Mouse (Mus musculus) C2C12 (cell line): ENCODE data around the gene St6galnac6. TPM values are rescaled to one million over a fixed set of nuclear protein-coding genes. Genes with fewer than 3 reads are reported as not detected.

Source experiments
- H3K27me3 ChIP-seq: one replicate; pipeline ENCODE4 v1.6.1; 2011; ENCODE audit not compliant: control insufficient read depth, insufficient read depth, insufficient read length
- H3K36me3 ChIP-seq: one replicate; pipeline ENCODE4 v1.6.1; 2011; ENCODE audit not compliant: control insufficient read depth, insufficient read depth
- H3K4me3 ChIP-seq: one replicate; pipeline ENCODE4 v1.5.1; 2011; ENCODE audit warnings: mild to moderate bottlenecking, control low read depth; ENCODE audit not compliant: poor library complexity, insufficient read depth, severe bottlenecking
- H3K79me2 ChIP-seq: one replicate; pipeline ENCODE4 v1.6.1; 2011; ENCODE audit not compliant: control insufficient read depth, insufficient read depth
- H3K79me3 ChIP-seq: one replicate; pipeline ENCODE4 v1.6.1; 2011; ENCODE audit warnings: low read depth, control low read depth
- H3ac ChIP-seq: one replicate; pipeline ENCODE3; 2011; ENCODE audit warnings: low read depth; ENCODE audit not compliant: control insufficient read depth, insufficient read length
- CEBPB ChIP-seq: IDR thresholded peaks from one replicate; pipeline ENCODE4 v1.6.1; 2011; ENCODE audit warnings: low read depth, mild to moderate bottlenecking, control low read depth, moderate library complexity
- CTCF ChIP-seq: IDR thresholded peaks from one replicate; pipeline ENCODE4 v1.5.1; 2011; ENCODE audit not compliant: control insufficient read depth, insufficient read depth, insufficient read length
- FOSL1 ChIP-seq: IDR thresholded peaks from one replicate; pipeline ENCODE4 v1.8.0; 2011; ENCODE audit warnings: mild to moderate bottlenecking, low read length; ENCODE audit not compliant: poor library complexity, insufficient read depth, severe bottlenecking
- MAX ChIP-seq: IDR thresholded peaks from one replicate; pipeline ENCODE4 v1.6.1; 2011; ENCODE audit warnings: mild to moderate bottlenecking, control low read depth
- MYOD1 ChIP-seq: IDR thresholded peaks from one replicate; pipeline ENCODE4 v1.6.1; 2011; ENCODE audit warnings: low read depth; ENCODE audit not compliant: control insufficient read depth, insufficient read length
- MYOG ChIP-seq: IDR thresholded peaks from one replicate; pipeline ENCODE4 v1.6.1; 2011; ENCODE audit not compliant: control insufficient read depth, insufficient read length; ENCODE audit errors: extremely low read depth
- USF1 ChIP-seq: IDR thresholded peaks from one replicate; pipeline ENCODE4 v1.6.1; 2011; ENCODE audit warnings: low read depth, mild to moderate bottlenecking, control low read depth, moderate library complexity
- polyA plus RNA-seq: library from polyadenylated mRNA; unstranded; fragments of >200 nt; fragmentation: generic; extraction: Trizol; gene quantifications from one replicate; pipeline ENCODE4 v1.2.1, GENCODE M21; 2012; ENCODE audit warnings: missing spikeins

St6galnac6 gene
- polyA plus RNA-seq, 1 experiment = 59.1 TPM

DNA sequence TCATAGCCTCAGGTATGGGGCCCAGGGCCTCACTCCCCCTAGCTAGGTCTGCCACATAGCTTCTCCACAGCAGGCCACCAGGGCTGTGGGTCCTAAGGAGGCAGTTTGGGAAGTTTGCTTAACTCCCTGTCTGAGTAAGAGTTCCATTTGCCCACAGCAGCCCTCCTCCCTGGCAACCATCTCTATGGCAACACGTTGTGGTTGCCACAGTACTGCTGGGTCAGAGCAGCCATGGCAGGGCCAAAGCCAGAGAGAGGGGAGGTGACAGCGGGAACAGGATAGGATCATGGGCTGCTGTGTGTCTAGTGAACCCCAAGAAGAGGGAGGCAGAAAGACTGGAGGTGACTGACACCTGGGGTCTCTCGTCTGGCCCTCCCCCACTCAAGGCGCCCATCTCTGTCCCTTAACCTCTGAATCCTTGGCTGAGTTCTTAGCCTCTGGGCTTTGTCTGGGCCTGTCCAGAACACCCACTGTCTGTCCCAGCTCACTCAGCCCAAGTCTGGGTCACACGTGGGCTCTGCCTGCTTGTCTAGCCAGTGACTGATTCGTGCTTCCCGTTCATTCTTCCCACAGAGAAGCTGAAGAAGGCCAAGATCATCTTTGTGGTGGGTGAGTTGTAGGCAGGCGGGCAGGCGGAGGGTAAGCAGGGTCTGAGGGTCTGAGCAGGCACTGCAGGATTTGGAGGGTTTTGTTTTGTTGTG is 29.9 kb downstream of the St6galnac6 start:
- Histone ChIP-seq H3K79me3 (peaks cover 19% of the 10 kb centered on the region), H3K4me3 (peak overlapping the region; percentile 48), H3ac (peak overlapping the region; percentile 81), H3K79me2 (peaks cover 49% of the 10 kb centered on the region), H3K27me3 (no peaks in the 10 kb centered on the region), H3K36me3 (peaks cover 33% of the 10 kb centered on the region)
- peak; percentile 7 for TF ChIP-seq CEBPB
- TF ChIP-seq FOSL1 = no peak

DNA sequence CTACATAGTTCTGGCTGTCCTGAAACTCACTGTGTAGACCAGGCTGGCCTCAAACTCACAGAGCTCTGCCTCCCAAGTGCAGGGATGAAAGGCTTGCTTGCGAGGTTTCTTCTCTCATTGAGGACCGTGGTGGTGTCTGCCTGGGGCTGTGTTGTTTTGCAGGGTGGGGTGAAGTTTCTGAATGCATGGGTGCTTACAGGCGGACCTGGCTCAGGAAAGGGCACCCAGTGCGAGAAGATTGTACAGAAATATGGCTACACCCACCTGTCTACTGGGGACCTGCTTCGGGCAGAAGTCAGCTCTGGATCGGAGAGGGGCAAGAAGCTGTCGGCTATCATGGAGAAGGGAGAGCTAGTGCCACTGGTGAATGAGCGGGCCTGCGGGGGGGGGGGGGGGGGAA is 30.5 kb downstream of the St6galnac6 start:
- H3ac ChIP-seq = peak overlapping the region; percentile 54
- no peaks in the 10 kb centered on the region for H3K27me3 ChIP-seq
- peaks cover 39% of the 10 kb centered on the region for H3K36me3 ChIP-seq
- peak overlapping the region; percentile 48 for H3K4me3 ChIP-seq
- TF ChIP-seq MAX (no peak), USF1 (no peak), MYOG (no peak), CTCF (no peak), CEBPB (no peak), FOSL1 (no peak), MYOD1 (no peak)
- peaks cover 49% of the 10 kb centered on the region for H3K79me2 ChIP-seq
- H3K79me3 ChIP-seq = peaks cover 19% of the 10 kb centered on the region

DNA sequence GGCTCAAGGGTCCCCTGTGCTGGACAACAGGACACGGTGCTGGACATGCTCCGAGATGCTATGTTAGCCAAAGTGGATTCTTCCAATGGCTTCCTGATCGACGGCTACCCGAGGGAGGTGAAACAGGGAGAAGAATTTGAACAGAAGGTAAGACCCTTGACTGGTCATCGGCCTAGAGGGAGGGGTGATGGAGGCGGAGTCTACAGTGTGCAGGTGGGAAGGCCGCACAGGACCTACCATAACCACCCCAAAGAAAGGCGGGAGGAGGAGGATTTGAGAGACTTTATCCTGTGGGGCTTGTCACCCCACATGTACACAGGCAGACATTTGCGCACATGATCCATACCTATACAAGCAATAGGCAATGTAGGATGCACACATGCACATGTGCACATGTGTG is 31.5 kb downstream of the St6galnac6 start:
- peaks cover 49% of the 10 kb centered on the region for H3K36me3 ChIP-seq
- H3K79me2 ChIP-seq = peaks cover 49% of the 10 kb centered on the region
- H3K27me3 ChIP-seq = no peaks in the 10 kb centered on the region
- peaks cover 19% of the 10 kb centered on the region for H3K79me3 ChIP-seq
- H3ac ChIP-seq = no peak overlapping the region
- peak overlapping the region; percentile 48 for H3K4me3 ChIP-seq
- TF ChIP-seq MAX (no peak), CTCF (no peak)

DNA sequence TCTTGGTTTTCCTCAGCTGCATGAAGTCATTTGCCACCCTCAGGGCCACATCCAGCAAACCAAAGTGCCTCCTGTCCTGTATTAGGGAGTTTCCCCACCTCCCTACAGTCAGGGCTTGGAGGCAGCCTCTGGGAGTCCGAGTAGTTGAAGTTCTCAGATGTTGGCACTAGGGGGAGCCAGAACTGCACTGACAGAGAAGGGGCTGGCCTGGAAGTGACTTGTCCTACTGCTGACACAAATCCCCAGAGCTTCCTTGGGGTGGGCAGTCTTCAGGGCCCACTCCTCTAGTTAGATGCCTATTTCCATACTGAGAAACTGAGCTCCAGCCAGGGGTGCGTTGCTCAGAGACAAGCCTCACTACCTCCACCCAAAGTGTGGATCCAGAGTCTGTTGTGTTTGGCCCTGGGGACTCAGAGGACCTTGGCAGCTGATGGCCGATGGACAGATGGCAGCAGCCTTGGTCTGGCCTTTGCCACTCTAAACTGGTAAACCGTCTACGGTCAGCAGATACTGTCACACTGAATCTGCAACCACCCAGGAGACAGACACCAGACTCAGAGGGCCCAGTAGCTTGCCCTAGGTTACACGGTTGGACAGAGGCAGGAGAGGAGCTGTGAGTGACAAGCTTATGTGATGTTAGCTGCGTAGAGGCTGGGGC is 32.4 kb downstream of the St6galnac6 start:
- TF ChIP-seq CTCF (peak; percentile 77), MYOD1 (peak; percentile 28), CEBPB (no peak)
- Histone ChIP-seq H3K79me2 (peaks cover 49% of the 10 kb centered on the region), H3ac (peak overlapping the region; percentile 12), H3K27me3 (no peaks in the 10 kb centered on the region), H3K4me3 (no peak overlapping the region), H3K36me3 (peaks cover 56% of the 10 kb centered on the region), H3K79me3 (peaks cover 19% of the 10 kb centered on the region)

DNA sequence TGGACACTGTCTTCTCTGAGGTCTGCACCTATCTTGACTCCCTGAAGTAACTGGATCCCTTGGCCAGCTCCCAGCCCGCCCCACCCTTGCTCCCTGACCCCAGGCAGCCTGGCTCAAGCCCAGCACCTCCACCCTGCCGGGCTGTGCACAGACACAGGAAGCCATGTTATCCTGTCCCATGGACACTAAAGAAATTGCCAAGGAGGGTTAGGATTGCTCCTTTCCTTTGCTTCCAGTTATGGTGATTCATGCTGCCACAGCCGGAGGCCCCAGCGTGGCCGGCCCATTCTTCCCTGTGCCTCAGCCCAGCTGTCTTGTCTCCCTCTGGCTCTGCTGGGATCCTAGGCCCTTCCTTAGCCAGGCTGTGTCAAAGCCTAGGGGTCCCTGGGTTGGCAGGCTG is 34.2 kb downstream of the St6galnac6 start:
- H3K4me3 ChIP-seq = no peak overlapping the region
- no peak for TF ChIP-seq MYOG
- no peak for TF ChIP-seq MYOD1
- no peak for TF ChIP-seq CTCF
- TF ChIP-seq CEBPB = no peak
- no peak for TF ChIP-seq MAX
- no peak for TF ChIP-seq USF1
- no peak for TF ChIP-seq FOSL1
- no peaks in the 10 kb centered on the region for H3K27me3 ChIP-seq
- H3K79me3 ChIP-seq = peaks cover 19% of the 10 kb centered on the region
- peaks cover 49% of the 10 kb centered on the region for H3K79me2 ChIP-seq
- H3K36me3 ChIP-seq = peaks cover 59% of the 10 kb centered on the region
- H3ac ChIP-seq = no peak overlapping the region

DNA sequence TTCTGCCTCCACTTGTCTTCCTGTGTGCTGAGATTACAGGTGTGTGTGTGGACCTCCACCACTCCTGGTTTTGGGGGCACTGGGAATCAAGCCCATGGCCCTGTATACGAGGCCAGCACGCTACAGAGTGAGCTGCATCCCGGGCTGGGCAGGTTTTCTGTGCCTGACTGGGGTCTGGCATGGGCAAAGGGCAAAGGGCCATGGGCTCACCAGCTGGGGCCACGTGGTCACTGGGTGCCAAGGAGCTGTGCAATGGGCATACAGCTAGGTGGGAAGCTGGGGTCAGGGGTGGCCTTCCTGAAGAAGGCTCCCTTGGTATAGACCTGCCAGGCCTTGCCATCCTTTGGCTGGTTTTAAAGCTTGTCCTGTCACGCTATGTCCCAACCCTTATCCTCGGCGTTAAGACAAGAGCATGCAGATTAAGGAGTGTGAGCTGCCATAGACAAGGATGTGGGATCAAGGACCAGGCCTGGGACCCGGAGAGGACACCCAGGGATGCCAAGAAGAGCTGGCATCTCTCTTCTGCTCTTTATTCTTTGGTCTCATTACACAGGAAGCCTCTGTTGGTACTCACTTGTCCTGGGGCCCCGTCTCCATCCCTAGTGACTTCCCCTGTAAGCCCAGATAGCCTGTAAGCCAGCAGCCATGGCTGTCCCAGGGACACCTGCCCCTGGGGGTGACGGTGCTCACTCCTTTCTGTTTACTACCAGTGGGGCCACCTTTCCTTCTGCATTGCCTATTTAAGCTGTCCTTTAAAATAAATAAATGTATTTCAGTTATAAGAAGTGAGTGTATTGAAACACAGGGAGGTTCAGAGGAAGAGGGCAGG is 35.0 kb downstream of the St6galnac6 start:
- no peak for TF ChIP-seq CEBPB
- no peak for TF ChIP-seq MYOG
- TF ChIP-seq USF1 = no peak
- TF ChIP-seq MYOD1 = no peak
- TF ChIP-seq MAX = no peak
- no peak for TF ChIP-seq CTCF
- TF ChIP-seq FOSL1 = no peak
- Histone ChIP-seq H3ac (no peak overlapping the region), H3K4me3 (no peak overlapping the region), H3K79me2 (peaks cover 40% of the 10 kb centered on the region), H3K27me3 (no peaks in the 10 kb centered on the region), H3K79me3 (peaks cover 19% of the 10 kb centered on the region), H3K36me3 (peaks cover 59% of the 10 kb centered on the region)
